Mouse (Mus musculus): Measurements from ENCODE around the gene Xab2.

DNA sequence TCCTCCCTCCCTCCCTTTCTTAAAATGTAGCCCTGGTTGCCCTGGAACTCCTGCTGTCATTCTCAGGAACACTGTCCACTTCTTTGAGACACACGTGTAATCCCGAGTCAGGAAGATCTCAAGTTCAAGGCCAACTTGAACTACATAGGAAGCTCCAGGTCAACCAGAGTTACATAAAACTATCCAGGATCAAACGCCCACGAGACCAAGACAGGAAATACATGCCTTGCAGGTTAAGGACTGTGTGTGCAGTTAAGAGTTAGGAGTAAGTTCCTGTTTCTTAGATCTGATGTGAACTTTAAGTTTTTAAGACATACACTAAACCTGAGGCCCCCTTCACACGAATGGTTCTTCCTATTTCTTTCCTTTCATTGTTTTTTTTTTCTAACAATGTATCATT, 5.9 kb upstream of the Xab2 start:
- TF ChIP-seq CTCF (IDR thresholded peaks at IDR 0.05; ENCODE audit: borderline replicate concordance, insufficient read depth, low read depth, low read length), result no peak
- no peak for TF ChIP-seq POLR2A (IDR thresholded peaks at IDR 0.05; ENCODE audit: borderline replicate concordance, insufficient read depth, low read length)
